Mouse (Mus musculus) neural tube, embryonic 10.5 days (tissue): ENCODE data around the gene Crkl.

ENCODE experiments used
- DNase-seq: peaks from one replicate; pipeline ENCODE4 v3.0.0-alpha.2; 2017; ENCODE audit warnings: low spot score; ENCODE audit errors: extremely low spot score

The Crkl gene

GRCm38 (mm10) chr16:17451541-17452372 is at the start of gene Crkl:
Gene Crkl (plus strand): TSS chr16:17451987.
- peak; percentile 98 for DNase-seq

GRCm38 (mm10) chr16:17402855-17403254 is 48.9 kb upstream of the Crkl start:
- peak; percentile 19 for DNase-seq

GRCm38 (mm10) chr16:17405271-17405696 is 46.5 kb upstream of the Crkl start:
- DNase-seq = no peak

- peak; percentile 99 for DNase-seq
These were observed 45.9 kb upstream of the Crkl start, which contains the start of the genes Snap29 and Pi4ka for GRCm38 (mm10) chr16:17405736-17406443. Gene Snap29 (plus strand): TSS chr16:17405986. Gene Pi4ka (minus strand): TSS chr16:17406314.

GRCm38 (mm10) chr16:17406512-17407231 is 45.1 kb upstream of the Crkl start:
- no peak for DNase-seq

- DNase-seq = no peak
These were observed 42.7 kb upstream of the Crkl start for GRCm38 (mm10) chr16:17409046-17409445.

GRCm38 (mm10) chr16:17410209-17410608 is 41.6 kb upstream of the Crkl start:
- DNase-seq = no peak

- DNase-seq = no peak
These were observed 28.8 kb upstream of the Crkl start for GRCm38 (mm10) chr16:17423021-17423420.

GRCm38 (mm10) chr16:17432576-17432975 is 19.2 kb upstream of the Crkl start:
- no peak for DNase-seq

- no peak for DNase-seq
These were observed 557 bp downstream of the Crkl start for GRCm38 (mm10) chr16:17452373-17452715.

GRCm38 (mm10) chr16:17456901-17457300 is 5.1 kb downstream of the Crkl start:
- no peak for DNase-seq

- DNase-seq = no peak
These were observed 8.5 kb downstream of the Crkl start for GRCm38 (mm10) chr16:17460254-17460653.

- no peak for DNase-seq
These were observed 9.8 kb downstream of the Crkl start for GRCm38 (mm10) chr16:17461596-17461995.

GRCm38 (mm10) chr16:17463184-17463583 is 11.4 kb downstream of the Crkl start:
- DNase-seq = no peak

GRCm38 (mm10) chr16:17466875-17467663 is 15.3 kb downstream of the Crkl start:
- DNase-seq = no peak

- DNase-seq = no peak
These were observed 20.7 kb downstream of the Crkl start for GRCm38 (mm10) chr16:17472498-17472897.

- peak; percentile 28 for DNase-seq
These were observed 22.3 kb downstream of the Crkl start for GRCm38 (mm10) chr16:17474091-17474490.

GRCm38 (mm10) chr16:17474761-17475160 is 23.0 kb downstream of the Crkl start:
- no peak for DNase-seq

GRCm38 (mm10) chr16:17475326-17475725 is 23.5 kb downstream of the Crkl start:
- DNase-seq = no peak

GRCm38 (mm10) chr16:17478331-17478943 is 26.6 kb downstream of the Crkl start:
- DNase-seq = no peak

- no peak for DNase-seq
These were observed 29.7 kb downstream of the Crkl start for GRCm38 (mm10) chr16:17481465-17481864.
